Mouse (Mus musculus) kidney, postnatal 36 days (tissue): ENCODE measurements around the gene Mmp28.

Source experiments
- DNase-seq, 2 experiments: peaks; one replicate each; pipeline ENCODE4 v3.0.0; 2021 to 2022; ENCODE audit warnings: mixed read lengths in 2 of 2

Gene Mmp28

GRCm38 (mm10) chr11:83462711-83463244 is at the start of gene Mmp28:
TSS of gene Mmp28 (minus strand) at chr11:83463071.
- DNase-seq: peak; percentile 77 to 88

- no peak for DNase-seq
These were observed 46.6 kb upstream of the Mmp28 start for GRCm38 (mm10) chr11:83509521-83509920.

GRCm38 (mm10) chr11:83504308-83504707 is 41.4 kb upstream of the Mmp28 start:
- no peak for DNase-seq

GRCm38 (mm10) chr11:83495571-83495970 is 32.7 kb upstream of the Mmp28 start:
- DNase-seq: no peak

- DNase-seq: peak in 1 of 2 experiments; percentile 29
These were observed 28.6 kb upstream of the Mmp28 start for GRCm38 (mm10) chr11:83491488-83491887.

- peak; percentile 69 to 72 for DNase-seq
These were observed 10.6 kb upstream of the Mmp28 start for GRCm38 (mm10) chr11:83473235-83474016.

- peak; percentile 98 to 99 for DNase-seq
These were observed 9.7 kb upstream of the Mmp28 start, which contains the start of gene Taf15 for GRCm38 (mm10) chr11:83472324-83473234. TSS of gene Taf15 (plus strand) at chr11:83473086.

- DNase-seq: no peak
These were observed 8.9 kb upstream of the Mmp28 start for GRCm38 (mm10) chr11:83471766-83472165.

- DNase-seq: no peak
These were observed 5.9 kb upstream of the Mmp28 start for GRCm38 (mm10) chr11:83468765-83469164.

GRCm38 (mm10) chr11:83467120-83467652 is 4.3 kb upstream of the Mmp28 start:
- DNase-seq: peak; percentile 87 to 88

GRCm38 (mm10) chr11:83465976-83466375 is 3.1 kb upstream of the Mmp28 start:
- DNase-seq: peak; percentile 71 to 73

GRCm38 (mm10) chr11:83461462-83462027 is 1.3 kb downstream of the Mmp28 start:
- no peak for DNase-seq

GRCm38 (mm10) chr11:83457912-83458601 is 4.8 kb downstream of the Mmp28 start:
- DNase-seq: no peak

- no peak for DNase-seq
These were observed 5.6 kb downstream of the Mmp28 start for GRCm38 (mm10) chr11:83457257-83457656.

GRCm38 (mm10) chr11:83455608-83456007 is 7.3 kb downstream of the Mmp28 start:
- DNase-seq: no peak

GRCm38 (mm10) chr11:83454548-83454947 is 8.3 kb downstream of the Mmp28 start:
- peak; percentile 51 to 55 for DNase-seq

- no peak for DNase-seq
These were observed 11.6 kb downstream of the Mmp28 start for GRCm38 (mm10) chr11:83451281-83451680.

- no peak for DNase-seq
These were observed 12.3 kb downstream of the Mmp28 start for GRCm38 (mm10) chr11:83450550-83450949.

- DNase-seq: peak in 1 of 2 experiments; percentile 33
These were observed 13.6 kb downstream of the Mmp28 start for GRCm38 (mm10) chr11:83449298-83449697.

- peak in 1 of 2 experiments; percentile 72 for DNase-seq
These were observed 14.0 kb downstream of the Mmp28 start for GRCm38 (mm10) chr11:83448927-83449236.

- DNase-seq: peak; percentile 61 to 62
These were observed 14.6 kb downstream of the Mmp28 start for GRCm38 (mm10) chr11:83448021-83448926.
